Mouse (Mus musculus) common myeloid progenitor, adult 5-6 weeks (primary cell): ENCODE measurements around the gene Dst. TPM values are rescaled to one million over a fixed set of nuclear protein-coding genes. Genes with fewer than 3 reads are reported as not detected.
"Not testable (repeated sequence)": the region's sequence is repeated elsewhere in the genome, so short reads cannot be mapped to it uniquely, and the experiment has no call there.

Source experiments
- ATAC-seq: replicated peaks from 2 replicates; pipeline ENCODE4 v1.8.0; 2016; ENCODE audit warnings: low read depth, mild to moderate bottlenecking, moderate TSS enrichment, inconsistent platforms; ENCODE audit not compliant: poor library complexity, severe bottlenecking
- total RNA-seq: library from RNA; stranded (forward); fragments of 200-1000, 187-1606 nt; gene quantifications from 2 replicates; pipeline ENCODE4 v1.2.3, GENCODE M21; 2017

The Dst gene
- total RNA-seq, 1 experiment from 2014 or later = 8.4 TPM

DNA sequence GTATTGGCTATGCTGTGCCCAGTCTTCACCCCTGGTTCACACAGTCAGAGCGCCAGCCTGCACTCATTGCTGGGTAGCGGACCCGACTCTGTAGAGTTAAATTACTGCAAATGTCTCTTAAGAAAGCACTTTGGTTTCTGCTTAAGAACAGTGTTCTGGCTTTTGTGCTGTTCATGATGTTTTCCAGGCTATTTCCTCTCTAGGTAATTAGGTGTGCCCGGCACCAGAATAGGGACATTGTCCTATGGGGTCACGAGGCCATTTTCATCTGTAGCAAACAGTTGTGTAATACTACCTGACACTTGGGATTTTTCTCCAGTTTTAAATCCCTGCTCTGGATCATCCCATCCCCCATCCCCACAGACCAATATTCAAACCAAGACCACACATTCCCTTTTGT, 144.4 kb downstream of the Dst start:
- ATAC-seq = no peak

GRCm38 (mm10) chr1:34054970-34055369, 146.9 kb downstream of the Dst start:
- ATAC-seq = no peak

DNA sequence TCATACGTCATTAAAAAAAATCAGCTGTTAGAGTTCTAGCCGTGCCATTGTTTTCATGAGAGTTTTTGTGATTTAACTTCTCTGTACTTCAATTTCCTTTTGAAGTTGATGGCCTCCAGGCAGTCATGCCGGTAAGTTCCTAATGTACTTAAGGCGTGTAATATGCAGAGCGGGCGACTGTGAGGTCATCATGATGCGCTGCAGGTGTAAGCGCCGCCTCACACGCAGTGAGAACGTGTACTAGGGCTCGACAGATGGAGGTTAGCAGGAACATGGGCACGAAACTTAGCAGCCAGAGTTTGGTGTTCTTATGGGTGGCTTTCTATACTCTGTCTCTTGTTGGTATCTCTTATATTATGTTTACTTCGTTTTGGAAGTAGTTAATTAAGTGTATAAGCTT, 148.6 kb downstream of the Dst start:
- no peak for ATAC-seq

- ATAC-seq = no peak
Measured at GRCm38 (mm10) chr1:34059231-34059630, 151.2 kb downstream of the Dst start.

DNA sequence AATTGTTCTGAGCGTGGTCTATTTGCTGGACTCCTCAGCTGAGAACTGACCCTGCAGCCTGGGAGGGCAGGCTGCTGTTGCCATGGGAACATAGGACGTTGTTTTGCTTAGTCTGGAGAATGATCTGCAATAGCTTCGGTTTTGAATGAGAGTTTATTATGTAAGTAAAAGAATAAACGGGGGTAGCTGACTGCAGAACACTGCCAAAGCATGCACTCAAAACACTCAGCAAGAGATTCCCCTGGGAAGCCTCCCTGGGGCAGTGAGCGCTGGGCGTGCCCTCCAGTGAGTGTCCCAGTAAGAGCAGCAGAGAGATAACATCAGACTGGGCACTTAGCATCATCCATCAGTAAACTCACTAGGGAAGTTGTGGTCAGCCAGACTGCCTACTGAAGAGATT, 152.4 kb downstream of the Dst start:
- peak; percentile 52 for ATAC-seq

DNA sequence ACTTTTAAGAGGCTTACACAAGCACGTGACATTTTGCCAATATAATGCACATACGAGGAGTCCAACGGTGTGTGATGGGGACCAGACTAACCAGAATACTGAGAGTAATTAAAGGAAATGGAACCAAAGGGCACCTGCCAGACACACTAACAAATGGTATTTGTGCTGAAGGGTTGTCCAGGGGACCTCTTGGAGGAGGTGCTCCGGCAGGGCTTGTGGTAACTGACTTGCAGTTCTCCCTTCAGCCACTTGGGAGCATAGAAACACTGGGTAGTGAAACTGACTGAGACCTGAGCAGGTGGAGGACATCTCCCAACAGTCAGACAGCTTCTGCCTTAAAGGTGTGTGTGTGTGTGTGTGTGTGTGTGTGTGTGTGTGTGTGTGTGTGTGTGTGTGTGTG, 153.1 kb downstream of the Dst start:
- peak; percentile 96 for ATAC-seq

GRCm38 (mm10) chr1:34061860-34062259, 153.8 kb downstream of the Dst start:
- no peak for ATAC-seq

- ATAC-seq = no peak
Measured at GRCm38 (mm10) chr1:34063943-34064342, 155.9 kb downstream of the Dst start.

DNA sequence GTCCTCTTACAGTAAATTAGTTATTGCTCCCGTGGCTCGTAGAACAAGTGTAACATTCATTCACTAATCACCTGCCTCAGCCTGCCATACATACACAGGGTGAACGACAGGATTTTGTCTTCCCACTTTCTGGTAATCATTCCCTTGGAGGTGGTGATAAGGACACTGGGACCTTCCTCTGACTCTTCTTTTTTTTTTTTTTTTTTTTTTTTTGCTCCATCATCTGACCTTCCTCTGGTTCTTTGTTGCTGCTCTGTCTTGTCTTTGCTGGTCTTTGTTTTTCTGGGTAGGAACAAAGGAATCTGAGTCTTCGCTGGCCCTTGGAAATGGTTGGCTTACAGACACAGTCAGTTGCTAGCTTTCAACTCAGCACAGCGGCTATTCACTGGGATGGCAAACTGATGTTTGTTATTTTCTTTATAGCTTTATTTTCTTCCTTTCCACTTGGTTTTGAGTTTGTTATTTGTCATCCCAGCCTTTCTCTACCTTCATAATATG, 157.6 kb downstream of the Dst start:
- ATAC-seq = no peak

- ATAC-seq = not testable (repeated sequence)
Measured at GRCm38 (mm10) chr1:34066401-34066800, 158.4 kb downstream of the Dst start.

GRCm38 (mm10) chr1:34068341-34068740, 160.3 kb downstream of the Dst start:
- no peak for ATAC-seq

GRCm38 (mm10) chr1:34069514-34070290, 161.7 kb downstream of the Dst start:
- no peak for ATAC-seq

DNA sequence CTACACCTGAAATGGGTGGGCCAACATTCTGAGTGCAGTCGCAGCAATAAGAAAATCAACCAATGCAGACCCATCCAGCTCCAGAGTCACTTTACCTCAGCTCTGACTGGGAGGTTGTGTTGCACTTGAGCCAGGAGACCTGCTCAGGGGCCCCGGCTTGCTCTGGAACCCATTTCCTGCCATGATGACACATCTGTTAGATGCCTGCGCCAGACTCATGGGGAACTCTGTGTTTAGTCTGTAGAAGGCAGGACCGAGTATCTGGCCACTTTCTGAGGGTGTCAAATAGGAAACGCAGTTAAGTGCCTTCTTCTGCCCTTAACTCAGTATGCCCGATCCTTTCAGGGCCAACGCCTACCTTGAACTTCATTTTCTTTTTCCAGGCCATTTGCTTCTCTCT, 162.4 kb downstream of the Dst start:
- ATAC-seq = no peak

DNA sequence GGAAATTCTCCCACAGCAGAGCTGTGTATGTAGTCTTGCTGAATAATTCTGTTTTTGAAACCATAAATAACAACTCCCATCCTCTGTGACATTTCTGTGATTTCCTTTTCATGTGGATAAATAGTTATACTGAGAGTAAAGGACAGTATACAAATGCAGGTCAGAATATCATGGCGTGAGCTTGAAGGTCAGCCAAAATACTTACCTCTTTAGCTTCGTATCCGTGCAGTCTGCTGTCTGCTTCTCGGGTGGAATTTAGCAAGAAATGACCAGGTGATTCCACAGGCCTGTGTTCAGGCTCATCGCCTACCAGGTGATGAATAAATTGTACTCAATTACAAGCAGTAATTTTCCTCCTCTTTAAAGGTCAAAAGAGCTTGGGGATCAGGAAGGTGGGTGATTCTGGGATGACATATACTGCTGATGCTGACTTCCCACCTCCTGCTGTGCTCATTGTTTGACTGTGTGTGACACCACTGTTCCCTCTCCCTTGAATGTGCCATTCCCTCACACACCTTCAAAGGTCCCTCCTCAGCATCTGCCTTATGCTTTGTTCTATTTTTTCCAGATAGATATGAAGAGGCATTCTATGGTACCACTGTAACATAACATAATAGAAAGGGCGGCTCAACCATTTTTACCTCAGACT, 163.1 kb downstream of the Dst start:
- ATAC-seq = no peak

DNA sequence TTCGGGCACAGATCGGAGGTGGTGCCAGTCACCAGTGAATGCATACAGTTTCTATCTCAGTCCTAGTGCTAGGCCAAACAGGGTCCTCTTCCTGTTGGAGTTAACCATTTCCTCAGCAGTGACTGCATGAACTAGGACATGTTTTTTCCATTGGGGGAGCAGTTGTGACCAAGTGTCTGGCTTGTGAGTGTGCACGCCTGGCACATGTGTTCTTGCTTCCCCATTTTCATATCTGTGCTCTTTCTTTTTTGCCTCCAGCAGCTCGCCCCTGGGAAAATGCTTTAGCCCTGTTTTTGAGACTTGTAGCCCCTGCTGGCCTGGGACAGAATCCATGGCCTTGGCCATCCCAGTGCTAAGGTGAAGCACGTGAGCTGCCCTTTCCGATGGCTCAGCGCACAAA, 164.2 kb downstream of the Dst start:
- ATAC-seq = peak; percentile 82

DNA sequence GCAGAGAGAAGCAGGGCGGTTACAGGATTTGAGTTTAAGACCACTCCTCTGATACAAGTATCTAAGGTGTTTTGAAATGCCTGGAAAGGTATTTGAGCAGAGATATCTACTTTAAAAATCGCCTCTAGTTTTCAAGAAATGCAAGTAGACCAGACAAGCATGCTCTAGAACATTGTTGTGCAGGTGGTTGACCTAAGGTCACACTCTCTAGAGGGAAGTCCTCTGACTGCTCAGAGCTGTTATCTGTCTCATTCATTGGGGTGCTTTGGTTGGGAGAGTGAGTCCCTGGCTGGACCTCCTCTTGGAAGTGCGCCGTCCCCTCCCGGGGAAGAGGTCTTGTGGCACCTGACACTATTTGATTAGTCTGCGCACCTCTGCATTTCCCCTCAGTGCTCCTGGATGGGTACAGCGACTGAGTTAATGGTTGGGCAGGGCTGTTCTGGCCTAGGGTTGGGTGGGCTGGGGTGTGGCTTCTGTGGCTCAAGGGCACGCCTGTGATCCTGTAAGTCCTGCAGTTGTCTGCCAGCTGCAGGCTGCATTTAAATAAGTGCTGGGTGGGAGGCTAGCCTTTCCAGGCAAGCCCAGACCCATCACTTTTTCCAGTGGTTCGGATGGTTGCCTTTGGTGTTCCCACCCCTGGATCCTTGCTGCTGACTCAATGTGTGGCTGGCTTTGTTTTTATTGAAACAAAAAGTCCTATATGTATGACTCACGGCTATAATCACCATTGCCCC, 165.6 kb downstream of the Dst start:
- ATAC-seq = no peak

- ATAC-seq = no peak
Measured at GRCm38 (mm10) chr1:34074245-34075187, 166.5 kb downstream of the Dst start.

GRCm38 (mm10) chr1:34076701-34077421, 168.8 kb downstream of the Dst start:
- ATAC-seq = no peak

DNA sequence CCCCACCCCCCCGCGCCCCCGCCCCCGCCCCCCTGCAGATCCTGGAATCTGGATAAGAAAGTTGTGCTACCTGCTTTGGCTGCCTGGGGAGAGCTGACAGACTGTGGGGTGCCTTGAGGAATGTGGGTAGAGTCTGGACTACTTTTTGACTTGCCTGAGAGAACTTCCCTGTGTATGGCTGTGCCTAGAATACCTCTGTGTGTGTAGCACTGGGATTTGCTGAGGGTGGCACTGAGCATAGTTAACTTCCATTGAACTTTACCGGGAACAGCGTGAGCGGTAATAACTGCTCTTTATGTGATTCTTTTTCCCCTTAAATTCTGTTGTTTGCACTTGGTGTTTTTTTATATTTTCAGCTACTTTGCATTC, 169.4 kb downstream of the Dst start:
- no peak for ATAC-seq
